Mouse (Mus musculus) forebrain, embryonic 10.5 days (tissue): Measurements from ENCODE around the gene Tarm1. TPM values are rescaled to one million over a fixed set of nuclear protein-coding genes. Genes with fewer than 3 reads are reported as not detected.

Experiments
- DNase-seq: peaks from one replicate; pipeline ENCODE4 v3.0.0-alpha.2; 2017; ENCODE audit warnings: low spot score; ENCODE audit errors: extremely low spot score
- H3K27ac ChIP-seq: fragments of 300-500 bp; sonication (generic); 2 replicates; pipeline ENCODE4 v1.5.1; 2016; ENCODE audit warnings: mild to moderate bottlenecking
- H3K27me3 ChIP-seq: fragments of 300-500 bp; sonication (generic); 2 replicates; pipeline ENCODE4 v1.6.1; 2016; ENCODE audit warnings: mild to moderate bottlenecking; ENCODE audit not compliant: poor library complexity, severe bottlenecking
- H3K36me3 ChIP-seq: fragments of 300-500 bp; sonication (generic); replicated peaks from 2 replicates; pipeline ENCODE4 v1.6.1; 2016; ENCODE audit warnings: mild to moderate bottlenecking, moderate library complexity
- H3K4me1 ChIP-seq: fragments of 300-500 bp; sonication (generic); 2 replicates; pipeline ENCODE4 v1.6.1; 2016
- H3K4me3 ChIP-seq: fragments of 300-500 bp; sonication (generic); 2 replicates; pipeline ENCODE4 v1.5.1; 2016; ENCODE audit warnings: mild to moderate bottlenecking, moderate library complexity
- H3K9me3 ChIP-seq: fragments of 300-500 bp; sonication (generic); 2 replicates; pipeline ENCODE4 v1.6.1; 2016; ENCODE audit warnings: mild to moderate bottlenecking, moderate library complexity
- WGBS: fragments of 180-500 bp; shearing (Covaris S2); methylation state at CpG from one replicate; pipeline ENCODE4 v1.1.7; 2016; 5-methylcytosine and 5-hydroxymethylcytosine counted together
- polyA plus RNA-seq: library from polyadenylated mRNA; unstranded; fragments of >200 nt; fragmentation: Nextera tagmentation; extraction: Ambion mirVana; gene quantifications from 2 replicates; pipeline ENCODE4 v1.2.1, GENCODE M21; 2016

Gene Tarm1
- polyA plus RNA-seq: not detected in 2 replicates

- peaks cover 9% of the 10 kb centered on the region; the same call in 1 of the 2 replicates for H3K9me3 ChIP-seq
- no peaks in the 10 kb centered on the region for H3K27me3 ChIP-seq
- WGBS: 87% methylated on average over 6 of the region's 6 CpGs
- H3K4me1 ChIP-seq: no peaks in the 10 kb centered on the region
- H3K36me3 ChIP-seq: no peaks in the 10 kb centered on the region
- DNase-seq: no peak
- H3K27ac ChIP-seq: no peak within 1 kb of the TSS
- no peak within 1 kb of the TSS for H3K4me3 ChIP-seq
These were observed at the start of gene Tarm1 for GRCm38 (mm10) chr7:3502439-3502838. Tarm1 (minus strand) TSS chr7:3502624.

GRCm38 (mm10) chr7:3505913-3506312 is 3.5 kb upstream of the Tarm1 start:
- H3K4me3 ChIP-seq: no peak overlapping the region
- 77% methylated on average over 3 of the region's 3 CpGs for WGBS
- no peak for DNase-seq
- no peaks in the 10 kb centered on the region for H3K4me1 ChIP-seq
- no peaks in the 10 kb centered on the region for H3K27me3 ChIP-seq
- peaks cover 14% of the 10 kb centered on the region; the same call in 1 of the 2 replicates for H3K9me3 ChIP-seq
- H3K36me3 ChIP-seq: no peaks in the 10 kb centered on the region
- no peak overlapping the region for H3K27ac ChIP-seq

- DNase-seq: no peak
- Histone ChIP-seq H3K9me3 (peaks cover 6% of the 10 kb centered on the region; the same call in 1 of the 2 replicates), H3K4me1 (no peaks in the 10 kb centered on the region), H3K27ac (no peak overlapping the region), H3K36me3 (no peaks in the 10 kb centered on the region), H3K4me3 (no peak overlapping the region), H3K27me3 (no peaks in the 10 kb centered on the region)
- 94% methylated on average over 1 of the region's 1 CpGs for WGBS
These were observed 2.0 kb downstream of the Tarm1 start for GRCm38 (mm10) chr7:3500406-3500805.

- Histone ChIP-seq H3K9me3 (peaks cover 18% of the 10 kb centered on the region; the same call in 1 of the 2 replicates), H3K27me3 (no peaks in the 10 kb centered on the region), H3K4me1 (no peaks in the 10 kb centered on the region), H3K36me3 (no peaks in the 10 kb centered on the region), H3K4me3 (no peak overlapping the region), H3K27ac (no peak overlapping the region)
- WGBS: 91% methylated on average over 6 of the region's 6 CpGs
- no peak for DNase-seq
These were observed 20.3 kb downstream of the Tarm1 start for GRCm38 (mm10) chr7:3481948-3482608.

- Histone ChIP-seq H3K27me3 (no peaks in the 10 kb centered on the region), H3K9me3 (peaks cover 14% of the 10 kb centered on the region; the same call in 1 of the 2 replicates), H3K4me1 (peaks cover 12% of the 10 kb centered on the region), H3K27ac (no peak overlapping the region), H3K4me3 (no peak overlapping the region), H3K36me3 (no peaks in the 10 kb centered on the region)
- DNase-seq: no peak
- 82% methylated on average over 5 of the region's 5 CpGs for WGBS
These were observed 25.7 kb downstream of the Tarm1 start for GRCm38 (mm10) chr7:3476728-3477127.

- H3K27ac ChIP-seq: peak overlapping the region; percentile 66
- WGBS: 9% methylated on average over 19 of the region's 19 CpGs
- no peaks in the 10 kb centered on the region for H3K36me3 ChIP-seq
- peaks cover 12% of the 10 kb centered on the region for H3K4me1 ChIP-seq
- peak overlapping the region; percentile 37 for H3K4me3 ChIP-seq
- H3K9me3 ChIP-seq: no peaks in the 10 kb centered on the region
- no peaks in the 10 kb centered on the region for H3K27me3 ChIP-seq
- DNase-seq: peak; percentile 33
These were observed 27.9 kb downstream of the Tarm1 start for GRCm38 (mm10) chr7:3474291-3475080.

- Histone ChIP-seq H3K27me3 (no peaks in the 10 kb centered on the region), H3K4me3 (no peak overlapping the region), H3K27ac (no peak overlapping the region), H3K36me3 (no peaks in the 10 kb centered on the region), H3K4me1 (peaks cover 12% of the 10 kb centered on the region), H3K9me3 (no peaks in the 10 kb centered on the region)
- DNase-seq: no peak
- 84% methylated on average over 3 of the region's 3 CpGs for WGBS
These were observed 29.6 kb downstream of the Tarm1 start for GRCm38 (mm10) chr7:3472774-3473173.

GRCm38 (mm10) chr7:3468614-3469013 is 33.8 kb downstream of the Tarm1 start:
- Histone ChIP-seq H3K27me3 (no peaks in the 10 kb centered on the region), H3K9me3 (no peaks in the 10 kb centered on the region), H3K36me3 (no peaks in the 10 kb centered on the region), H3K4me3 (no peak overlapping the region), H3K4me1 (no peaks in the 10 kb centered on the region), H3K27ac (no peak overlapping the region)
- DNase-seq: no peak
- WGBS: 63% methylated on average over 2 of the region's 2 CpGs

- Histone ChIP-seq H3K27ac (no peak overlapping the region), H3K9me3 (peaks cover 5% of the 10 kb centered on the region; the same call in 1 of the 2 replicates), H3K36me3 (no peaks in the 10 kb centered on the region), H3K4me3 (no peak overlapping the region), H3K27me3 (no peaks in the 10 kb centered on the region), H3K4me1 (no peaks in the 10 kb centered on the region)
- no peak for DNase-seq
- 82% methylated on average over 4 of the region's 4 CpGs for WGBS
These were observed 39.1 kb downstream of the Tarm1 start for GRCm38 (mm10) chr7:3463306-3463705.

- no peak for DNase-seq
- Histone ChIP-seq H3K9me3 (peaks cover 5% of the 10 kb centered on the region; the same call in 1 of the 2 replicates), H3K27me3 (no peaks in the 10 kb centered on the region), H3K27ac (no peak overlapping the region), H3K36me3 (no peaks in the 10 kb centered on the region), H3K4me1 (no peaks in the 10 kb centered on the region), H3K4me3 (no peak overlapping the region)
- WGBS: 84% methylated on average over 8 of the region's 8 CpGs
These were observed 42.2 kb downstream of the Tarm1 start for GRCm38 (mm10) chr7:3460261-3460660.

- no peak overlapping the region for H3K27ac ChIP-seq
- H3K36me3 ChIP-seq: no peaks in the 10 kb centered on the region
- 82% methylated on average over 9 of the region's 9 CpGs for WGBS
- no peaks in the 10 kb centered on the region; the same call in 1 of the 2 replicates for H3K4me1 ChIP-seq
- no peaks in the 10 kb centered on the region for H3K27me3 ChIP-seq
- no peak overlapping the region for H3K4me3 ChIP-seq
- DNase-seq: no peak
- peaks cover 5% of the 10 kb centered on the region; the same call in 1 of the 2 replicates for H3K9me3 ChIP-seq
These were observed 44.6 kb downstream of the Tarm1 start for GRCm38 (mm10) chr7:3457841-3458217.

- 95% methylated on average over 10 of the region's 10 CpGs for WGBS
- Histone ChIP-seq H3K27me3 (no peaks in the 10 kb centered on the region), H3K9me3 (peaks cover 5% of the 10 kb centered on the region; the same call in 1 of the 2 replicates), H3K36me3 (no peaks in the 10 kb centered on the region), H3K4me1 (no peaks in the 10 kb centered on the region; the same call in 1 of the 2 replicates), H3K27ac (no peak overlapping the region), H3K4me3 (no peak overlapping the region)
- DNase-seq: no peak
These were observed 45.1 kb downstream of the Tarm1 start for GRCm38 (mm10) chr7:3457111-3457840.
